Comparison of ENCODE assay signal across 1 mouse cellular context in the genomic region with DNA sequence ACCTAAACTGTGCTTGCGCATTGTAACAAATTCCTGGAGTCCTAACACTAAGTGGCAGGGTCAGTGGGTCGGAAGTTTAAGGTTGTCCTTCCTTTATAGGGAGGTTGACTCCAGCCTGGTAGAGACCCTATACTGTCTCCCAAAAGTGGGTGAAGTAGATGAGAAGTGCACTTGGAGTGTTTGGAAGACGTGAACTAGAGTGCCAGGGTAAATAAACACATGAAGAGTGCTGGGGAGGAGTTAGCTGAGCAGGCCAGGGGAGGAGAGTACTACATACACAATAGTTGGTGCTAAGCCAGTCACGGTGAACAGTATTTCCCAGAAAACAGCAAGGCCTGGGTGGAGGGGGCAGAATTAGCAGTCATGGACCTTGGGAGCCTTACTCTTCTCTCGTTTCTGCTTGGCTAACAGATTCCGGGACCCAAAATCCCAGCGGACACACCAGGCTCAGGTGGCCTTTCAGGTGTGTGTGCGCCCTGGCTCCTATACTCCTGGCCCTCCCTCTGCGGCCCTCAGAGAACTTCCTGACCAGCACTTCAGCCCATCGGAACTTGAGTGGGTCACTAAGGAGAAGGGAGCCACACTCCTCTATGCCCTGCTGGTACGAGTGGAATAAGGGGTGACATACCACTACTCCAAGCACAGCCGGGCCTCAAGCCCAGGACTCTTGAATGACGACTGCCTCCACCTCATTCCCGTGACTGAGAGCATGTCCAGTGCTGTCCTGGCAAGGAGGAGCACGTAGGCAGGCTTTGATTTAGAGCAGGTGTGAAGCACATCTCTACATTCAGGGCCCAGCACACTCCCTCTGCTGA.
TF ChIP-seq lines count a peak whose summit lies in the region.

No protein-coding gene starts in this region.

TF ChIP-seq in CH12.LX, 34 proteins besides CTCF, POLR2A, EP300 and RAD21:
- TF ChIP-seq SIN3A (IDR thresholded peaks at IDR 0.05; ENCODE audit: low read length) = no peak
